Mouse (Mus musculus) hindbrain, embryonic 16.5 days (tissue): Measurements from ENCODE around the gene Gm29609. TPM values are rescaled to one million over a fixed set of nuclear protein-coding genes. Genes with fewer than 3 reads are reported as not detected.

Experiments used
- ATAC-seq: fragments of 200-750 bp; cut with Nextera tagmentation; 2 replicates; pipeline ENCODE4 v1.8.0; 2017; ENCODE audit warnings: moderate TSS enrichment, moderate library complexity
- H3K27ac ChIP-seq: fragments of 300-500 bp; sonication (generic); 2 replicates; pipeline ENCODE4 v1.5.1; 2014; ENCODE audit warnings: low read depth, mild to moderate bottlenecking, control low read depth, low read length, moderate library complexity
- H3K27me3 ChIP-seq: fragments of 300-500 bp; sonication (generic); replicated peaks from 2 replicates; pipeline ENCODE4 v1.6.1; 2014; ENCODE audit warnings: low read length; ENCODE audit not compliant: control insufficient read depth, insufficient read depth
- H3K36me3 ChIP-seq: fragments of 300-500 bp; sonication (generic); 2 replicates; pipeline ENCODE4 v1.6.1; 2014; ENCODE audit warnings: mild to moderate bottlenecking, low read length, moderate library complexity, mixed read lengths; ENCODE audit not compliant: control insufficient read depth, insufficient read depth
- H3K4me1 ChIP-seq: fragments of 300-500 bp; sonication (generic); 2 replicates; pipeline ENCODE4 v1.6.1; 2014; ENCODE audit warnings: low read depth, low read length; ENCODE audit not compliant: control insufficient read depth, insufficient read depth
- H3K4me2 ChIP-seq: fragments of 300-500 bp; sonication (generic); 2 replicates; pipeline ENCODE4 v1.6.1; 2014; ENCODE audit warnings: mild to moderate bottlenecking, low read length, control low read depth, moderate library complexity
- H3K4me3 ChIP-seq: fragments of 300-500 bp; sonication (generic); 2 replicates; pipeline ENCODE4 v1.5.1; 2014; ENCODE audit warnings: mild to moderate bottlenecking, low read length, control low read depth, moderate library complexity
- H3K9ac ChIP-seq: fragments of 300-500 bp; sonication (generic); 2 replicates; pipeline ENCODE4 v1.6.1; 2014; ENCODE audit warnings: low read depth, mild to moderate bottlenecking, control low read depth, low read length, moderate library complexity
- H3K9me3 ChIP-seq: fragments of 300-500 bp; sonication (generic); 2 replicates; pipeline ENCODE4 v1.6.1; 2014; ENCODE audit warnings: mild to moderate bottlenecking, low read length, moderate library complexity; ENCODE audit not compliant: control insufficient read depth
- WGBS: fragments of 180-500 bp; shearing (Covaris S2); extraction: QIAGEN DNeasy Blood & Tissue Kit; methylation state at CpG from one replicate; pipeline ENCODE4 v1.1.7; 2014; 5-methylcytosine and 5-hydroxymethylcytosine counted together
- polyA plus RNA-seq: library from polyadenylated mRNA; unstranded; fragments of >200 nt; fragmentation: Nextera tagmentation; extraction: Ambion mirVana; gene quantifications from 2 replicates; pipeline ENCODE4 v1.2.1, GENCODE M21; 2015

The Gm29609 gene
- polyA plus RNA-seq, 1 experiment from 2014 or later, result 2.1 TPM

DNA sequence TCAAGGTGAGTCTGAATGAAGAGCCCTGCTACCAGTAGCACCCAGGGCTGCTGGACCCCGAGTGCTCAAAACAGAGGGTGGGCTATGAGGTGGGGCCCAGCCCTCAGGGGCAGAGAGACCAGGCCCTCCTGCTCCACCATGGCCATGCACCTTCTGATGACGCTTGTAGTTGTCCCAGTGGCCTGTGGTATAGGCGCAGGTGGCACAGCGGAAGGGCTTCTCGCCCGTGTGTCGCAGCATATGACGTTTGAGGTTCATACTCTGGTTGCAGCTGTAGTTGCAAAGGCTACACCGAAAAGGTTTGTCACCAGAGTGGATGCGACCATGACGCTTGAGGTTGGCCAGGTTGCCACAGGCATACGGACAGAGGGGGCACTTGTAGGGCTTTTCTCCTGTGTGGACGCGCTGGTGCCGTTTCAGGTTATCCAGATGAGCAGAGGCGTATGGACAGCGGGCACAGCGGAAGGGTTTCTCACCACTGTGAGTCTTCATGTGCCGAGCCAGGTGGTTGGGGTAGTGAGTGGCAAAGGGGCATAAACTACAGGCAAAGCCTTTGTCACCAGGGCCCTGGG, 19.7 kb upstream of the Gm29609 start:
- H3K4me3 ChIP-seq, result no peak overlapping the region

DNA sequence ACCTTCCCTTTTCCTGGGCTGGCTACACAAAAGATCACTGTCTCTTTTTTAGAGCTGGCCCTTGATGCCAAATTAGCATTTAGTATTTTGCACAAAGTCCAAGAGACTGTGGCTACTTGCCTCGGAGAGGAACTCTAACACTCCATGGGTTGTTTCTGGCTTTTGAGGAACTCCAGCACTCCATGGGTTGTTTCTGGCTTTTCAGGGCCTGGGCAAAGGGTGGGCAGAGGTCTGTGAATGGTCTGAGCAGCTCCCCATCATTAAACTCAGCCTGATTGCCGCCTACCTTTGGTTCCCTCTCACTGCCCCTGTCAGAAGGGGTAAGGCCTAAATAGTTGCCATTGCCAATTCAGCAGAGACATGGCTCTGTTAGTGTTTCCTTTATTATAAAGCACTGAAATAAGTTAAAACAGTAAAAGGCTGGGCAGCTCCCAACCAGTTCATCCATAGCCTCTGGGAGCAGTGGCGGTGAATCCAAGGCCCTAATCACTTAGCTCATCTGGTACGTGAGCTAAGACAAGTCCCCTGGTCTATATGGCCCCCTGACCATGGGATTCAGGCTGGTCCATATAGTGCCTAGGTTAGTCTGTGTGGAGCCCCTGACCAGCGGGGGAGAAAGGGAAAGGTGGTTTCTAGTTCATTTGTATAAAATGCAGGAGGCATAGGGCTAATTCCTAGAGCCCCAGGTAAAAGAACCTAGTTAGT, 19.1 kb upstream of the Gm29609 start:
- Histone ChIP-seq H3K9ac (no peak overlapping the region), H3K27ac (no peak overlapping the region), H3K4me2 (no peak overlapping the region), H3K9me3 (peaks cover 5% of the 10 kb centered on the region; the same call in 1 of the 2 replicates), H3K36me3 (peaks cover 57% of the 10 kb centered on the region), H3K4me1 (peaks cover 26% of the 10 kb centered on the region), H3K27me3 (no peaks in the 10 kb centered on the region), H3K4me3 (no peak overlapping the region)
- 80% methylated on average over 5 of the region's 5 CpGs for whole genome bisulfite sequencing
- ATAC-seq, result no peak

More for the DNA sequence above, 19.7 kb upstream of the Gm29609 start:
- H3K9me3 ChIP-seq, result peaks cover 5% of the 10 kb centered on the region; the same call in 1 of the 2 replicates
- no peaks in the 10 kb centered on the region for H3K27me3 ChIP-seq
- no peak overlapping the region for H3K27ac ChIP-seq
- H3K4me2 ChIP-seq, result no peak overlapping the region
- H3K36me3 ChIP-seq, result peaks cover 62% of the 10 kb centered on the region
- ATAC-seq, result no peak
- WGBS, result 92% methylated on average over 19 of the region's 19 CpGs
- H3K9ac ChIP-seq, result no peak overlapping the region
- peaks cover 20% of the 10 kb centered on the region for H3K4me1 ChIP-seq

DNA sequence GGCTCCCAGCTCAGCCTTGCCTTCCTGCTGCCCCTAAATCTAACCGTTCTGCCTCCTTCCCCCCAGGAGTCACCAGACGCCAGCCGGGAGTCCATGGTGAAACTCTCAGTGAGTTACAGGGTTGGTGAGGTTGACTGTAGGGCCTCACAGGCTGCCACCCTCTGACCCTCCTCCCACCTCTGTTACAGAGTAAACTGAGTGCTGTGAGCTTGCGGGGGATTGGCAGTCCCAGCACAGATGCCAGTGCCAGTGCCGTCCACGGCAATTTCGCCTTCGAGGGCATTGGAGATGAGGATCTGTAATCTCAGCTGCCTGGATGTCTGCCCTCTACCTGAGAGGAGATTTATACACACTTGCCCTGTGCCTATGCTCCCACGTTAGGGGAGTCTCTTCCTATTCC, 18.5 kb upstream of the Gm29609 start:
- H3K4me3 ChIP-seq, result no peak overlapping the region
- H3K4me2 ChIP-seq, result no peak overlapping the region
- H3K4me1 ChIP-seq, result peaks cover 27% of the 10 kb centered on the region
- no peak for ATAC-seq
- H3K27me3 ChIP-seq, result no peaks in the 10 kb centered on the region
- H3K9ac ChIP-seq, result no peak overlapping the region
- H3K9me3 ChIP-seq, result peaks cover 5% of the 10 kb centered on the region; the same call in 1 of the 2 replicates
- WGBS, result 83% methylated on average over 9 of the region's 9 CpGs
- no peak overlapping the region for H3K27ac ChIP-seq
- H3K36me3 ChIP-seq, result peaks cover 51% of the 10 kb centered on the region

DNA sequence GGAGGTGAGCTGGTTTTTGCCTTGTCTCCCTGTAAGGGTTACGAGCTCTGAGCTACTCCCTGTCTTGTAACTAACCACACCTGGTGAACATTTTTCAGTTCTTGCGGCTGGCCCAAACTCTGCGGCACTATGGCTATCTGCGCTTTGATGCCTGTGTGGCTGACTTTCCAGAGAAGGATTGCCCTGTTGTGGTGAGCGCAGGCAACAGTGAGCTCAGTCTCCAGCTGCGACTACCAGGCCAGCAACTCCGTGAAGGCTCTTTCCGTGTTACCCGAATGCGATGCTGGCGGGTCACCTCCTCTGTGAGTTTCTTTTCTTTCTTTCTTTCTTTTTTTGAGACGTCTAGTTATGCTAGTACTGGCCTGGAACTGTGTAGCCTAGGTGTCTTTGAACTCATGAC, 17.4 kb upstream of the Gm29609 start:
- H3K27ac ChIP-seq, result no peak overlapping the region
- H3K4me3 ChIP-seq, result no peak overlapping the region
- H3K4me1 ChIP-seq, result peaks cover 22% of the 10 kb centered on the region
- no peaks in the 10 kb centered on the region for H3K27me3 ChIP-seq
- H3K9me3 ChIP-seq, result peaks cover 5% of the 10 kb centered on the region; the same call in 1 of the 2 replicates
- H3K9ac ChIP-seq, result no peak overlapping the region
- 97% methylated on average over 12 of the region's 12 CpGs for WGBS
- peaks cover 47% of the 10 kb centered on the region for H3K36me3 ChIP-seq
- no peak for ATAC-seq
- H3K4me2 ChIP-seq, result no peak overlapping the region

GRCm38 (mm10) chr5:31196207-31196606, 16.5 kb upstream of the Gm29609 start:
- 96% methylated on average over 10 of the region's 10 CpGs for WGBS
- H3K4me1 ChIP-seq, result peaks cover 27% of the 10 kb centered on the region
- H3K36me3 ChIP-seq, result peaks cover 47% of the 10 kb centered on the region
- peaks cover 5% of the 10 kb centered on the region; the same call in 1 of the 2 replicates for H3K9me3 ChIP-seq
- no peak overlapping the region for H3K4me2 ChIP-seq
- no peak for ATAC-seq
- H3K27me3 ChIP-seq, result no peaks in the 10 kb centered on the region
- H3K4me3 ChIP-seq, result no peak overlapping the region
- H3K9ac ChIP-seq, result no peak overlapping the region
- H3K27ac ChIP-seq, result no peak overlapping the region

DNA sequence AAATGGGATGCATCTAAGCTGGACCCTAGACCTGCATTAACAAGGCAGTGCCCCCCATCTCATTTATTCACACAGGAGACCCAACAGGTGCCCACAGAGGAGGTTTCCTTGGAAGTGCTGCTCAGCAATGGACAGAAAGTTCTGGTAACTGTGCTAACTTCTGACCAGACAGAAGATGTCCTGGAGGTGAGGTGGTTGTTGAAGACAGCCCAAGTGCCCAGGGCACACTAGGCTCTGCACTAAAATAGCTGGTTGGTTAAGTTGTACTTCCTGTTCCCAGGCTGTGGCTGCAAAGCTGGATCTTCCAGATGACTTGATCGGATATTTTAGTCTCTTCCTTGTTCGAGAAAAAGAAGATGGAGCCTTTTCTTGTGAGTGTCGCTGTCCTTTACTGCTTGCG, 16.0 kb upstream of the Gm29609 start:
- WGBS, result 97% methylated on average over 4 of the region's 4 CpGs
- H3K9ac ChIP-seq, result no peak overlapping the region
- no peak overlapping the region for H3K4me3 ChIP-seq
- ATAC-seq, result no peak
- no peaks in the 10 kb centered on the region for H3K27me3 ChIP-seq
- peaks cover 49% of the 10 kb centered on the region for H3K36me3 ChIP-seq
- H3K9me3 ChIP-seq, result peaks cover 5% of the 10 kb centered on the region; the same call in 1 of the 2 replicates
- no peak overlapping the region for H3K27ac ChIP-seq
- peaks cover 23% of the 10 kb centered on the region for H3K4me1 ChIP-seq
- H3K4me2 ChIP-seq, result no peak overlapping the region

GRCm38 (mm10) chr5:31194486-31195485, 15.1 kb upstream of the Gm29609 start:
- no peak overlapping the region for H3K4me3 ChIP-seq
- H3K9ac ChIP-seq, result no peak overlapping the region

GRCm38 (mm10) chr5:31193631-31194281, 14.0 kb upstream of the Gm29609 start:
- no peaks in the 10 kb centered on the region for H3K27me3 ChIP-seq
- H3K36me3 ChIP-seq, result peaks cover 49% of the 10 kb centered on the region
- peaks cover 20% of the 10 kb centered on the region for H3K4me1 ChIP-seq
- WGBS, result 15% methylated on average over 25 of the region's 25 CpGs
- H3K27ac ChIP-seq, result peak overlapping the region; percentile 88
- no peaks in the 10 kb centered on the region for H3K9me3 ChIP-seq
- peak overlapping the region; percentile 90 for H3K9ac ChIP-seq
- H3K4me3 ChIP-seq, result peak overlapping the region; percentile 86
- ATAC-seq, result no peak
- peak overlapping the region; percentile 79 for H3K4me2 ChIP-seq

More at GRCm38 (mm10) chr5:31194486-31195485, 15.1 kb upstream of the Gm29609 start:
- WGBS, result 93% methylated on average over 16 of the region's 16 CpGs
- Histone ChIP-seq H3K27ac (no peak overlapping the region), H3K36me3 (peaks cover 54% of the 10 kb centered on the region), H3K9me3 (no peaks in the 10 kb centered on the region), H3K4me2 (peak overlapping the region; percentile 79), H3K27me3 (no peaks in the 10 kb centered on the region), H3K4me1 (peaks cover 20% of the 10 kb centered on the region)
- no peak for ATAC-seq
